Mouse (Mus musculus) neural tube, embryonic 15.5 days (tissue): ENCODE measurements around the gene Fbxo24. TPM values are rescaled to one million over a fixed set of nuclear protein-coding genes. Genes with fewer than 3 reads are reported as not detected.

ENCODE experiments used
- ATAC-seq: fragments of 200-750 bp; cut with Nextera tagmentation; 2 replicates; pipeline ENCODE4 v1.8.0; 2017; ENCODE audit warnings: mild to moderate bottlenecking, moderate TSS enrichment, moderate library complexity; ENCODE audit not compliant: low FRiP score
- H3K27ac ChIP-seq: fragments of 300-500 bp; sonication (generic); replicated peaks from 2 replicates; pipeline ENCODE4 v1.5.1; 2015; ENCODE audit warnings: mild to moderate bottlenecking, inconsistent platforms
- H3K27me3 ChIP-seq: fragments of 300-500 bp; sonication (generic); replicated peaks from 2 replicates; pipeline ENCODE4 v1.6.1; 2015; ENCODE audit warnings: inconsistent platforms
- H3K36me3 ChIP-seq: fragments of 300-500 bp; sonication (generic); 2 replicates; pipeline ENCODE4 v1.6.1; 2015; ENCODE audit warnings: inconsistent platforms
- H3K4me1 ChIP-seq: fragments of 300-500 bp; sonication (generic); 2 replicates; pipeline ENCODE4 v1.6.1; 2015; ENCODE audit warnings: inconsistent platforms
- H3K4me2 ChIP-seq: fragments of 300-500 bp; sonication (generic); 2 replicates; pipeline ENCODE4 v1.6.1; 2015; ENCODE audit warnings: inconsistent platforms, mild to moderate bottlenecking, moderate library complexity
- H3K4me3 ChIP-seq: fragments of 300-500 bp; sonication (generic); replicated peaks from 2 replicates; pipeline ENCODE4 v1.5.1; 2015; ENCODE audit warnings: mild to moderate bottlenecking, inconsistent platforms
- H3K9ac ChIP-seq: fragments of 300-500 bp; sonication (generic); replicated peaks from 2 replicates; pipeline ENCODE4 v1.6.1; 2015; ENCODE audit warnings: mild to moderate bottlenecking, inconsistent platforms
- H3K9me3 ChIP-seq: fragments of 300-500 bp; sonication (generic); replicated peaks from 2 replicates; pipeline ENCODE4 v1.6.1; 2016; ENCODE audit warnings: inconsistent platforms
- WGBS: fragments of 180-500 bp; shearing (Covaris S2); methylation state at CpG from one replicate; pipeline ENCODE4 v1.1.7; 2015; ENCODE audit warnings: mixed read lengths; 5-methylcytosine and 5-hydroxymethylcytosine counted together
- polyA plus RNA-seq: library from polyadenylated mRNA; unstranded; fragments of >200 nt; fragmentation: Nextera tagmentation; extraction: Ambion mirVana; gene quantifications from 2 replicates; pipeline ENCODE4 v1.2.1, GENCODE M21; 2015

Gene Fbxo24
- polyA plus RNA-seq, 1 experiment from 2014 or later, result 0.09 TPM

- 0 out of 2 replicates have a peak, but pooled peaks cover 3% of the 10 kb centered on the region for H3K27me3 ChIP-seq
- H3K4me1 ChIP-seq, result peaks cover 8% of the 10 kb centered on the region; the same call in 1 of the 2 replicates
- H3K4me2 ChIP-seq, result no peak overlapping the region
- WGBS, result 83% methylated on average over 17 of the region's 17 CpGs
- ATAC-seq, result no peak
- H3K4me3 ChIP-seq, result no peak overlapping the region
- no peak overlapping the region for H3K9ac ChIP-seq
- no peak overlapping the region for H3K27ac ChIP-seq
- H3K36me3 ChIP-seq, result peaks cover 7% of the 10 kb centered on the region
- H3K9me3 ChIP-seq, result no peaks in the 10 kb centered on the region
These were observed 57.9 kb downstream of the Fbxo24 start for GRCm38 (mm10) chr5:137570691-137571586.

GRCm38 (mm10) chr5:137570181-137570580, 58.6 kb downstream of the Fbxo24 start:
- 54% methylated on average over 7 of the region's 7 CpGs for WGBS
- Histone ChIP-seq H3K27me3 (0 out of 2 replicates have a peak, but pooled peaks cover 3% of the 10 kb centered on the region), H3K36me3 (peaks cover 11% of the 10 kb centered on the region), H3K4me2 (no peak overlapping the region), H3K27ac (no peak overlapping the region), H3K4me1 (peaks cover 8% of the 10 kb centered on the region; the same call in 1 of the 2 replicates), H3K4me3 (no peak overlapping the region), H3K9me3 (no peaks in the 10 kb centered on the region), H3K9ac (no peak overlapping the region)
- ATAC-seq, result no peak

GRCm38 (mm10) chr5:137569665-137570064, 59.1 kb downstream of the Fbxo24 start, which contains the start of gene Tfr2:
Tfr2 (plus strand) TSS chr5:137569840.
- Histone ChIP-seq H3K9me3 (no peaks in the 10 kb centered on the region), H3K4me3 (no peak within 1 kb of the TSS), H3K4me1 (peaks cover 7% of the 10 kb centered on the region; the same call in 1 of the 2 replicates), H3K27me3 (0 out of 2 replicates have a peak, but pooled peaks cover 3% of the 10 kb centered on the region), H3K9ac (no peak within 1 kb of the TSS), H3K36me3 (peaks cover 16% of the 10 kb centered on the region), H3K4me2 (no peak within 1 kb of the TSS), H3K27ac (no peak within 1 kb of the TSS)
- WGBS, result 28% methylated on average over 9 of the region's 9 CpGs
- no peak for ATAC-seq

GRCm38 (mm10) chr5:137569031-137569430, 59.8 kb downstream of the Fbxo24 start:
- Histone ChIP-seq H3K27me3 (0 out of 2 replicates have a peak, but pooled peaks cover 3% of the 10 kb centered on the region), H3K9ac (no peak overlapping the region)
- 78% methylated on average over 12 of the region's 12 CpGs for WGBS

GRCm38 (mm10) chr5:137568223-137568798, 60.5 kb downstream of the Fbxo24 start:
- peaks cover 19% of the 10 kb centered on the region for H3K36me3 ChIP-seq
- 83% methylated on average over 8 of the region's 8 CpGs for WGBS
- H3K4me2 ChIP-seq, result no peak overlapping the region
- no peak overlapping the region for H3K9ac ChIP-seq
- 0 out of 2 replicates have a peak, but pooled peaks cover 3% of the 10 kb centered on the region for H3K27me3 ChIP-seq
- no peaks in the 10 kb centered on the region for H3K4me1 ChIP-seq
- no peak for ATAC-seq
- no peak overlapping the region for H3K4me3 ChIP-seq
- no peak overlapping the region for H3K27ac ChIP-seq
- no peaks in the 10 kb centered on the region for H3K9me3 ChIP-seq

More at GRCm38 (mm10) chr5:137569031-137569430, 59.8 kb downstream of the Fbxo24 start:
- Histone ChIP-seq H3K4me3 (no peak overlapping the region), H3K4me2 (no peak overlapping the region), H3K36me3 (peaks cover 18% of the 10 kb centered on the region), H3K4me1 (0 out of 2 replicates have a peak, but pooled peaks cover under 1% of the 10 kb centered on the region), H3K27ac (no peak overlapping the region), H3K9me3 (no peaks in the 10 kb centered on the region)
- ATAC-seq, result no peak

- WGBS, result 97% methylated on average over 5 of the region's 5 CpGs
These were observed 62.4 kb downstream of the Fbxo24 start for GRCm38 (mm10) chr5:137566416-137566815.

GRCm38 (mm10) chr5:137565744-137566143, 63.1 kb downstream of the Fbxo24 start:
- no peak overlapping the region for H3K4me3 ChIP-seq
- no peak overlapping the region for H3K9ac ChIP-seq
- no peak overlapping the region for H3K4me2 ChIP-seq
- H3K9me3 ChIP-seq, result no peaks in the 10 kb centered on the region
- H3K27ac ChIP-seq, result no peak overlapping the region
- H3K27me3 ChIP-seq, result 0 out of 2 replicates have a peak, but pooled peaks cover 3% of the 10 kb centered on the region
- WGBS, result 72% methylated on average over 6 of the region's 6 CpGs
- no peaks in the 10 kb centered on the region for H3K4me1 ChIP-seq
- H3K36me3 ChIP-seq, result peaks cover 22% of the 10 kb centered on the region
- ATAC-seq, result no peak

More at GRCm38 (mm10) chr5:137566416-137566815, 62.4 kb downstream of the Fbxo24 start:
- Histone ChIP-seq H3K9me3 (no peaks in the 10 kb centered on the region), H3K4me1 (no peaks in the 10 kb centered on the region), H3K27me3 (0 out of 2 replicates have a peak, but pooled peaks cover 3% of the 10 kb centered on the region), H3K36me3 (peaks cover 22% of the 10 kb centered on the region), H3K4me3 (no peak overlapping the region), H3K9ac (no peak overlapping the region), H3K4me2 (no peak overlapping the region), H3K27ac (no peak overlapping the region)
- no peak for ATAC-seq

- no peak overlapping the region for H3K4me3 ChIP-seq
- no peaks in the 10 kb centered on the region for H3K27me3 ChIP-seq
- H3K36me3 ChIP-seq, result peaks cover 30% of the 10 kb centered on the region
- no peaks in the 10 kb centered on the region for H3K4me1 ChIP-seq
- H3K9me3 ChIP-seq, result no peaks in the 10 kb centered on the region
- WGBS, result 80% methylated on average over 10 of the region's 10 CpGs
- ATAC-seq, result no peak
- H3K4me2 ChIP-seq, result no peak overlapping the region
- no peak overlapping the region for H3K9ac ChIP-seq
- H3K27ac ChIP-seq, result no peak overlapping the region
These were observed 65.8 kb downstream of the Fbxo24 start for GRCm38 (mm10) chr5:137562965-137563364.

Other genes starting within 250 kb of the Fbxo24 start
- gene Zan, start 151.9 kb downstream of the Fbxo24 start, polyA plus RNA-seq, result 0.14 and 0.22 TPM in 2 replicates
- gene Pop7, start 126.5 kb downstream of the Fbxo24 start, polyA plus RNA-seq, result 76.5 and 81.6 TPM in 2 replicates
- gene Gigyf1, start 110.5 kb downstream of the Fbxo24 start, polyA plus RNA-seq, result 15.7 and 16.7 TPM in 2 replicates
- not detected in 2 replicates for gene Epo, start 95.8 kb downstream of the Fbxo24 start, polyA plus RNA-seq
- 503 and 540 TPM in 2 replicates for gene Gnb2, start 95.5 kb downstream of the Fbxo24 start, polyA plus RNA-seq
- gene Actl6b, start 75.5 kb downstream of the Fbxo24 start, polyA plus RNA-seq, result 203 and 258 TPM in 2 replicates
- gene Tfr2, start 59.2 kb downstream of the Fbxo24 start, polyA plus RNA-seq, result 4.2 and 5.3 TPM in 2 replicates
- 64.6 and 66.9 TPM in 2 replicates for gene Mospd3, start 27.9 kb downstream of the Fbxo24 start, polyA plus RNA-seq
- 48.4 and 54.1 TPM in 2 replicates for gene Pcolce, start 15.2 kb downstream of the Fbxo24 start, polyA plus RNA-seq
- gene Lrch4, start 119 bp upstream of the Fbxo24 start, polyA plus RNA-seq, result 16.0 and 27.4 TPM in 2 replicates
- gene Gm20605, start 173 bp upstream of the Fbxo24 start, polyA plus RNA-seq, result 7.9 and 9.0 TPM in 2 replicates
- gene Sap25, start 12.3 kb upstream of the Fbxo24 start, polyA plus RNA-seq, result 5.4 TPM in 2 replicates
- 0.12 and 0.37 TPM in 2 replicates for gene Irs3, start 16.7 kb upstream of the Fbxo24 start, polyA plus RNA-seq
- gene Agfg2, start 55.7 kb upstream of the Fbxo24 start, polyA plus RNA-seq, result 20.5 and 21.6 TPM in 2 replicates
- 32.7 and 41.3 TPM in 2 replicates for gene Nyap1, start 112.6 kb upstream of the Fbxo24 start, polyA plus RNA-seq
- gene Tsc22d4, start 116.7 kb upstream of the Fbxo24 start, polyA plus RNA-seq, result 110 and 134 TPM in 2 replicates
- gene Ppp1r35, start 149.8 kb upstream of the Fbxo24 start, polyA plus RNA-seq, result 38.2 and 42.3 TPM in 2 replicates
- gene Mepce, start 158.7 kb upstream of the Fbxo24 start, polyA plus RNA-seq, result 10.0 and 12.7 TPM in 2 replicates
- gene Zcwpw1, start 158.8 kb upstream of the Fbxo24 start, polyA plus RNA-seq, result 14.9 and 17.0 TPM in 2 replicates
- 0.31 and 0.65 TPM in 2 replicates for gene Pilra, start 207.3 kb upstream of the Fbxo24 start, polyA plus RNA-seq
- 0.41 TPM in 1 of 2 replicates, not detected in the other for gene Pilrb1, start 229.1 kb upstream of the Fbxo24 start, polyA plus RNA-seq
- not detected in 2 replicates for gene Pilrb2, start 242.8 kb upstream of the Fbxo24 start, polyA plus RNA-seq